Mouse (Mus musculus) large intestine, adult 2 months (tissue): ENCODE data around the gene Sgpl1. TPM values are rescaled to one million over a fixed set of nuclear protein-coding genes. Genes with fewer than 3 reads are reported as not detected.

Experiments used
- DNase-seq: peaks from one replicate; pipeline ENCODE4 v3.0.0-alpha.2; 2012; ENCODE audit warnings: low read depth, low spot score
- WGBS: fragments of 180-500 bp; shearing (Covaris S2); methylation state at CpG from one replicate; pipeline ENCODE4 v1.1.7; 2018; 5-methylcytosine and 5-hydroxymethylcytosine counted together
- polyA plus RNA-seq: library from polyadenylated mRNA; depleted of rRNA; stranded (reverse); fragments of >200 nt; gene quantifications from 2 replicates; pipeline ENCODE4 v1.2.3, GENCODE M21; 2012; rRNA removed

Gene Sgpl1
- polyA plus RNA-seq = 58.0 and 161 TPM in 2 replicates

- WGBS = under 1% methylated on average over 78 of the region's 82 CpGs
- peak; percentile 64 for DNase-seq
These were observed at the start of gene Sgpl1 for GRCm38 (mm10) chr10:61147157-61148040. TSS of gene Sgpl1 (minus strand) at chr10:61147703.

DNA sequence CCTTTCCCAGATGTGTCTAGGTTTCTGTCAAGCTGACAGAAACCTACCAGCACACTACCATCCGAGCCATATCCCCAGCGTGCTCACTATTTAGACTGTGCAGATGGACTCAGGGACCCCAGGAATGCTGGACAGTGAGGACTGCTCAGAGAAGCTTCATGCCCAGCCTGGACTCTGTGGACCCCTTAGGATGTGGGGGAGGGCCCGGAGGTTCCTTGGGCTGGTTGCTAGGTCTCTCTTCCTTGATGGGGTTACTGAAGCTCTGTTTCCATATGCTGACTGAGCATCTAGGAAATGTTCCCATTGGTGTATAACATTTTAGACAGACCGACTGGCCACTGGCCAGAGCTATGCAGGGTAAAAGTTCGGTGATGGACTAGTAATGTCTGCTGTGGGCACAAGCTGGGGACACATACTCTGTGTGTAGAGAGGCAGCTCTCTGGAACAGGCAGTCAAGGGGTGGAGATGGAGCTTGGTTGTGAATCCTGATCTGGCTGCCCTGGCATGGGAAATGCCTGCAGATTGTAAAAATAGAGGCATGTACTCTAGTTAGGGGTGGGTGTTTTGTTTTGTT lies 48.3 kb upstream of the Sgpl1 start:
- 80% methylated on average over 5 of the region's 5 CpGs for WGBS
- DNase-seq = no peak

GRCm38 (mm10) chr10:61195216-61195615 lies 47.7 kb upstream of the Sgpl1 start:
- WGBS = 64% methylated on average over 8 of the region's 8 CpGs
- no peak for DNase-seq

DNA sequence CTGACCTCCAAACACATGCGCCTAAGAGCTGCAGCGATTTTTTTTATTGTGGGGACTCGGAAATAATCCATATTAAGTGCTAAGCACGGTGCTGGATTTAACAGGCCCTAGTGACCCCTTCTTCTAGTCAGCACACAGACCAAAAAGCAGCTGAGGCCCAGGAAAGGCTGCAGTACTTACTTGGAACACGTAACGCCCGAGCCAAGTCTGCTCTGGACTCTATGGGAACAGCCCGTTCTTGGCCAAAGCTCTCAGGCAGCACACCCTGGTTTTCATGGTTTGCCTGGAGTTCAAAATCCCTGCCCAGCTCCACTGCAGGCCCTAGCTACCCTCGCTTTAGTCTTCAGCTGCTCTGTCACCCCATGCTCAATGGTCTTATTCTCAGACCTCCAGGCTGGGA lies 47.1 kb upstream of the Sgpl1 start:
- 71% methylated on average over 9 of the region's 9 CpGs for WGBS

GRCm38 (mm10) chr10:61188010-61188409 lies 40.5 kb upstream of the Sgpl1 start:
- DNase-seq = no peak
- 67% methylated on average over 3 of the region's 3 CpGs for WGBS

More for the DNA sequence above, 47.1 kb upstream of the Sgpl1 start:
- no peak for DNase-seq

DNA sequence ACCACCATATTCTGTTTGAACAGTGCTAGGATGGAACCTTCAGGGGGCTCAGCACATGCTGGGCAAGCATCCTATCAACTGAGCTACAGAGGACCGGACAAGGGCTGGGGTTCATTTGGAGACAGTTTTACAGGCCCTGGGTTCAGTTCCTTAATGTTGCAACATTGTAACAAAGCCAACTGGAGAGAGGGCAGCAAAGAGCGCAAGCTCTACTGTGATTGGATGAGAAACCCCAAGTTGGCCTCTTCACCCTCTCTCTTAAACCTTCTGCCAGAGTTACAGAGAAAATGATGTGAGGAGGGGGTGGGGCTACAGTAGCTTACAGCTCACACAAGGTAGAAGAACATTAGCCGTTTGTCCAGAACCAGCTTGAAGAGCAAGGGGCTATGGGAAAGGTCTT lies 39.5 kb upstream of the Sgpl1 start:
- 57% methylated on average over 3 of the region's 3 CpGs for WGBS

DNA sequence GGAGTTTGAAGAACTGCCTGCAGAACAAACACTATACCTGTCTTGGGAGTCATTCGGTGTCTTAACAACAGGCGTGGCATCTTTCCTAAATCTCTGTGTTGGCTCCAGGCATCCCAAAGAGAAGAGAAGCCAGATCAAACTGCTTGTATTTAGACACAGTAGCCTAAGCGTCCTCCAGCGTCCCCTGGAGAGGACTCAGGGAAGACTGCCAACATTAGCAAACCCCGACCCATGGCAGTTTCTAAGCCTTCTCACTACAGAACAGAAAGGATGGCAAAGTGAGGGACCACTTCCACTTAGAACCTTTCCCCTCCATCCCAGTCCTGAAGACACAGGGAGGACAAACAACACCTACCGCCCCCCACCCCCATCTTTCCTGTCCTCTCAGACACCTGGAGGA lies 32.4 kb upstream of the Sgpl1 start:
- DNase-seq = no peak
- 31% methylated on average over 6 of the region's 6 CpGs for WGBS

More for the DNA sequence above, 39.5 kb upstream of the Sgpl1 start:
- DNase-seq = no peak

DNA sequence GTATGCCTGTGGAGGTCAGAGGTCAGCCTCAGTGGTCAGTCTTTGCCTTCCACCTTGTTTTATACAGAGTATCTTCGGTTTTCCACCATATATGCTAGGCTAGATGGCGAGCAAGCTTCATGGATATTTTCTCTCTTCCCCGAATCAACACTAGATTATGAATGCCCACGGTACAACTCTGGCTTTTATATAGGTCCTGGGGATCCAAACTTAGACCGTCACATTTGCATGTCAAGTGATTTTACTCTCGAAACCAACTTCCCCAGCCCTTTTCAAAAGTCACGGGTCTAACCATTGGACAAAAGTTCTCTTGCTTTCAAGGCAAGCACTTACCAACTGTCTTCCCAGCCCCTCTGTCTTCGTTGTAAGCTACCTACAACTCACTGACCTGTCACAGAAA lies 31.2 kb upstream of the Sgpl1 start:
- WGBS = 89% methylated on average over 8 of the region's 8 CpGs
- no peak for DNase-seq

GRCm38 (mm10) chr10:61177751-61178150 lies 30.2 kb upstream of the Sgpl1 start:
- DNase-seq = no peak
- 77% methylated on average over 4 of the region's 4 CpGs for WGBS

- DNase-seq = no peak
- 61% methylated on average over 7 of the region's 7 CpGs for WGBS
These were observed 28.8 kb upstream of the Sgpl1 start for GRCm38 (mm10) chr10:61176221-61176790.

GRCm38 (mm10) chr10:61175442-61176204 lies 28.1 kb upstream of the Sgpl1 start:
- 20% methylated on average over 24 of the region's 24 CpGs for WGBS
- DNase-seq = no peak

DNA sequence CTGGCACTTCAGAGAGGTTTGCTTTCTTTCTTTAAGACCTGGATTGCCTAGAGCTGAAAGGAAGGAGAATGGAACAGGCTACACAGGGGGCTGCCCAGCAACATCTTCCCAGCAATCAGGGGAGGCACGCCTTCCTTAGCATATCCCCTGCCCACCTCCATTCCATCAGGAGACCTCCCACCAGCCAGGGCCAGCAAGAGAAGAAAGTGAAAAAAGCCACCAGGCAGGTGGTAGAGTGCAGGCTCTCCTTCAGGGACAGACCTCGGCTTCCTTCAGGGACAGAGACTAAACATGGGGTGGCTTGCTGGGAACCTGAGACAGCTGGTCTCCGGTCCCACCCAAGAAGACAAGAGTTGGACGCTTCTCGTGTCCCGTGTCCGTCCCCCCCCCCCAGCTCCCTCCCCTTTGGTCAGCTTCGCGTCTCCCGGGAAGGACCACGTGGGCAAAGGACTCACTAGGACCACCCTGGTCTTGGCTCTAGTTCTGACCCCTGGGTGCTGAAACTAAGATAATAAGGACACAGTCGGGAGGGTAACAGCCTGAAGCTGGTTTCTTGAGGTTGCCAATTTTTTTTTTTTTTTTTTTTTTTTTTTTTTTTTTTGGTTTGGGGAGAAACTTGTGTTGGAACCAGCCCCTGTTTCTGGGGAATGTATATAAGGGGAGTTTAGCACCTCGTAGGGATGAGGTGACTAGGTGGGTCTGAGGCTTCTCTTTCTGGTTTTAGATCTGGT lies 27.4 kb upstream of the Sgpl1 start:
- no peak for DNase-seq
- WGBS = 52% methylated on average over 13 of the region's 13 CpGs

DNA sequence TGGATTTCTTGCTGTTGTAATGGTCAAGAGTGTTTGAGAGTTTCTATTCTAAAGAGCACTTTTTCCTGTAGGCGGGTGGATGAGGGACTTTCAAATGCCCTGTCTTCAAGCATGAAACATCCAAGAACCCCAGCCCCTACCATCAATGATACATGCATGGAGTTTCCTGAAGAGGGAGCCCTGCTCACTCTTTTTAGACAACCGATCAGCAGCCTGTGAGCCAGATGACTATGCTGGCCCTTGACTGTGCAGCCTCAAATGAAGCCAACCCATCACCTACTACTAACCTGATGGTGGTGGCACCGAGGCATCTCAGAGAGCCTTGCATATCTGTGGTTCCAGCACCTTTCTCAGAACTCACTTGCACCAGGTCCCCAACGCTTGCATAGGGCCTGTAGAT lies 25.0 kb upstream of the Sgpl1 start:
- 76% methylated on average over 4 of the region's 4 CpGs for WGBS
- no peak for DNase-seq

DNA sequence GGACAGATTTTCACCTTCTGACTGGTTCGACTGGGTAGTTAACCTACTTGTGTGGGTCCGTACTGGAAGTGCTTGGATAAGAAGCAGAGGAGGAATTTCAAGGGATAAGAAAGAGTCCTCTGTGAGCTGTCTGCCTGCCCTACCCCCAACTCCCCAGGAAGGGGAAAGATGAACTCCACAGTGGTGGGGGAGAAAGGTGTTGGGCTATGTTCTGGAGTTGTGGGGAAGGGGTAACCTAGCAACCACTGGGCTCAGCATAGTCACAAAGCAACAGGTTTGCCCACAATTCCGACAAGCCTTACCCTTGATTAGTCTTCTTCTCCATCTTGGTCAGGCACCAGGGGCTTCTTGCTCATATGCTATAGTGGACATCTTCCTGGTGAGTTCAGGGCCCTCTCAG lies 24.2 kb upstream of the Sgpl1 start, which contains the start of gene Tbata:
Tbata (plus strand) TSS at position 301 of the 400 bp plus-strand sequence.
- no peak for DNase-seq
- 57% methylated on average over 3 of the region's 3 CpGs for WGBS

GRCm38 (mm10) chr10:61168393-61168792 lies 20.9 kb upstream of the Sgpl1 start:
- DNase-seq = no peak
- WGBS = 54% methylated on average over 2 of the region's 2 CpGs

GRCm38 (mm10) chr10:61167333-61168096 lies 20.0 kb upstream of the Sgpl1 start:
- DNase-seq = no peak
- 58% methylated on average over 9 of the region's 9 CpGs for WGBS

- DNase-seq = no peak
- WGBS = 53% methylated on average over 3 of the region's 3 CpGs
These were observed 14.9 kb upstream of the Sgpl1 start for GRCm38 (mm10) chr10:61162366-61162765.

GRCm38 (mm10) chr10:61160671-61161070 lies 13.2 kb upstream of the Sgpl1 start:
- WGBS = 86% methylated on average over 4 of the region's 4 CpGs
- no peak for DNase-seq

- no peak for DNase-seq
- WGBS = 41% methylated on average over 7 of the region's 7 CpGs
These were observed 12.6 kb upstream of the Sgpl1 start for GRCm38 (mm10) chr10:61160089-61160488.
